Mouse (Mus musculus) right cerebral cortex, postnatal 25 days (tissue): ENCODE data around the gene Celf1.
"Not testable (repeated sequence)": the region's sequence is repeated elsewhere in the genome, so short reads cannot be mapped to it uniquely, and the experiment has no call there.

Source experiments
- DNase-seq: peaks from one replicate; pipeline ENCODE4 v3.0.0; 2022

Celf1 gene

DNA sequence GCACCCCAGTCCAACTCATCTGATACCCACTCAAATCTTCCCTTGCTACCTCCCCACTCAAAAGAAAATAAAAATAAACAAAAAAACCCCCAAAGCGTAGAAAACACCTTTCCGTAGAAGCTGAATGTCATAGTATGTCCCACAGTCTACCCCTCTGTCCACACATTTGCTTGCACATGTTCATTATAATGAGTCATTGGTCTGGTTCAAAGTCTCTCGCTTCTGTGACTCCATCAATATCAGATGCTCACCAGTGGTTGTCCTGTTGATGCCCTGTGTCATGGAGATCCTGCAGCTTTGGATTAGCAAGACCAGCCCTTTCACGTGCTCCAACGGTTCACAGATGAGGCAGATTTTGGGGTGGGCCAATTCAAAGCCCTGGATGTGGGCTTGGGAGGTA, 10.0 kb downstream of the Celf1 start:
- DNase-seq, result no peak

- no peak for DNase-seq
Measured at GRCm38 (mm10) chr2:90950582-90951194, 10.5 kb downstream of the Celf1 start.

DNA sequence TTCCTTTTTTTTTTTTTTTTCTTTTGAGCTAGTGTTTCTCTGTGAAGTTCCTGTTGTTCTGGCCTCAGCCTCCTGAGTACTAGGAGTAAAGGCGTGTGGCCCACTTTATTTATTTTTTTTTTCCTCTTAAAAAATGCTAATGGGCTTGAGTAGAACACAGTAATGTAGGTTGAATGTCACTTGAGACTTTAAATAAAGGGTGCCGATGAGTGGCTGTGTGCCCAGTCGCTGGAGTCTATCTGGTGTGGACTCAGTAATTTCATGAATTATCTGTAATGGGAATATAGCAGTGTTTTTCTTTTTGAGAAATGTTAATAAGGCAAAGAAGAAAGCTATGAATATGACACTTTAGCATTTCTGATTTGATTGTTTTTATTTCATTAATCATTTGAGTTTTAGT, 13.3 kb downstream of the Celf1 start:
- no peak for DNase-seq

GRCm38 (mm10) chr2:90956053-90956452, 15.9 kb downstream of the Celf1 start:
- no peak for DNase-seq

DNA sequence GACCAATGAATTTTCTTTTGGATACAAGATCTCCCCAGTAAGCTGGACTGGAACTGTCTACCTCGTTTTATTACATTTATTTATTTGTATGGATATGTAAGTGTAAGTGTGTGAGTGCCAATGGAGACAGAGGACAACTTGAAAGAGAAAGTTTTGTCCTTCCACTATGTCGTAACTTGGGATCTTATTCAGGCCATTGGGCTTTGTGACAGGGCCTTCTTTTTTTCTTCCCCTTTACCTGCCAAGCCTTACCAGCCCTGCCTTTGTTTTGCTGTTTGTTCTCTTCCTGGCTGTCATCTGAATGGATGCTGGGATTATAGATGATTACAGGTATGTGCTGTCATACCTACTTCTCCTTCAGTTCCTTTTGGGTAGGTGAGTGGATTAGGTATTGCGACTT, 18.7 kb downstream of the Celf1 start:
- no peak for DNase-seq

DNA sequence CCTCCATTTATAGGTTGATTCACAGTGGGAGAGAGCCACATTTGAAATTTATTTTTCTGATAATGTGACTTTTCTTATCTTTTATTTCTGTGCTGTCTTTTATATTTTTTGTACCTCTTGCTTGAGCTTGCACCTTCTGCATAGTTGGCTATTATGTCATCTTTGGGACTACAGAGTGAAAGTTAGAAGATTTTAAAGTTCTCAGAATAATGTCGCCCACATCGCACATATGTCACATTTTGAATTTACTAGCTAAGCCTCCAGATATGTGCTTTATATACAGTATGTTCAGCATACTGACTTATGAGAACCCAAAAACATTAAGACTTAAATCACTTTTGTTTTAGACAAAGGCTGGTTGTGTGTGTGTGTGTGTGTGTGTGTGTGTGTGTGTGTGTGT, 19.8 kb downstream of the Celf1 start:
- no peak for DNase-seq

DNA sequence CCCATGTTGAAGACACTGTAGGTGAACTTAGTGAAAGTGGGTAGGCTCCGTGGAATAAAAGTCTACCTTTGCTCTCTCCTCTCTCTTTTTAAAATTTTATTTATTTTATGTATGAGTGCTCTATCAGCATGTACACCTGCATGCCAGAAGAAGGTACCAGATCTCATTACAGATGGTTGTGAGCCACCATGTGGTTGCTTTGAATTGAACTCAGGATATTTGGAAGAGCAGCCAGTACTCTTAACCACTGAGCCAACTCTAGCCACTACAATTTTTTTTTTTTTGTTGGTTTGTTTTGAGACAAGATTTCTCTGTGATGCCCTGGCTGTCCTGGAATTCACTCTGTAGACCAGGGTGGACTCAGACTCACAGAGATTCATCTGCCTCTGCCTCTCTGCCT, 23.1 kb downstream of the Celf1 start:
- DNase-seq, result no peak

DNA sequence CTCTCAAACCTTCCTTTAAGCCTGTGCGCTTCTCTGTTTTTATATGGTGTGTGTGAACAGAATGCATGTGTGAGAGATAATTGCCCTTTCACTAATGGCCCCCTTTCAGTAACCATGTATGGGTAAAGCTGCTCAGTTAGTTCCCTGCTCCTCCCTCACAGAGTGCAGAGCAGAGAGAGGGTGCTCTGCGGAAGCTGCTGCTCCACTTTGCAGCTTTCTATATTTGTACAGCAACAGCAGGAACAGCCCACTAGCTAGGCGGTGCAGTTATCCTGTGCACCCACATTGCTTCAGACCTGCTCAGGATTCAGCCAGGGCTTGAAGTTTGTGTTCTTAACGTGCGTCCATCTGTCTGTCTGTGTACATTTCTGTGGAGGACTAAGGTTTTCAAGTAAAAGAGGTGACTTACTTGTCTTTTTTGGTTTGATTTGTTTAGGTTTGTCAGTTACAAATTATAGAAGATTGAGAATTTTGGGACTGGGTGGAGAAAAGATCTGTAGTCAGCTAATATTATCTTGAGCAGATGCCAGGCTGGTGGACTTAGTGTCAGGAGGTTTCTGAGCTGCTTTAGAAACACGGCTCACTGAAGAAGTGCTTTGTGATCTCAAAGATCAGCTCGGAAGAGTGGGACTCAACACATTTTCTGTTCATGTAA, 24.8 kb downstream of the Celf1 start:
- DNase-seq, result peak; percentile 76

DNA sequence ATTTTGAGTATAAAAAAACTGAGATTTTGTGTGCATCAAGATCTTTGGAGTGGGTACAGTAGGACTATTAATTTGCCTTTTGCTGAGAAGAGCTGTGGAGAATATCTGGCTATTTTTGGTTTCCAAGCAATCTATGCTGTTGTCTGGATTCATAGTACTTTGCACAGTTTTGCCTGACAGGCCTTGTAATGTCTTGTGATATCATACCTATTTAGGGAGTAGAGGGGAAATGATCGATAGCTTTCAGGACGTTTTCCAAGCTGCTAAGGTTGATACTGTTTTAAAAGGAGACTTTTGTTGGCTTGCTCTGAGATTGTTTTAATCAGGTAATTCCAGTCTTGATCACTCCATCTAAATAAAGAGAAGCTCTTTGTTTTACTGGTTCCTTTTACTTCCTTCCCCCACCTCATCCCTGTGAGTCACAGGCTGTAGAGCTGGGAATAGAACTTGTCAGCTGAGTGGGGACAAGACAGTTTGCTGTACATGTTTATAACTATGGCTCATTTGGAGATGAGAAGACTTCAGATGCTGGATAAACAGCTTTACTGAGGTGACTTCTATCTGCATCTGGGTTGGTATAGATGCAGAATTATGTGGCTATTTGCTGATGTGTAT, 25.4 kb downstream of the Celf1 start:
- no peak for DNase-seq

DNA sequence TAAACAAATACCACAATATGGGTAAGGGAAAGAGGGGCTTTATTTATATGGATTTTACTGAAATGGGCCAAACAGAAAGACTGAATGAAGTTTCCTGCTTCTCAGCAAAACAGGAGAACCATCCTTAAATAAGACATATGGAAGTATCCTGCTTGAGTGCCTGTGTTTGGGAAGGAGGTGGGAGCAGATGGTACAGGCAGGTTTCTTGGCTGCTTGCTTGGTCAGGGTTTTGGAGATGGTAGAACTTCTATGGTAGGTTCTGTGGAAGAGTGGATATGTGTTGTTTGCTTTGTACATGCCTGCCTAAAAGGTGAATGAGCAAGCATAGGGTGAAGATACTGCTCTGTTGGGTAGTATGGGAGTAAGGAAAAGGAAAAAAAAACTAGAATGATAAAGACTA, 30.4 kb downstream of the Celf1 start:
- peak; percentile 60 for DNase-seq

- DNase-seq, result no peak
Measured at GRCm38 (mm10) chr2:90974101-90974500, 33.9 kb downstream of the Celf1 start.

DNA sequence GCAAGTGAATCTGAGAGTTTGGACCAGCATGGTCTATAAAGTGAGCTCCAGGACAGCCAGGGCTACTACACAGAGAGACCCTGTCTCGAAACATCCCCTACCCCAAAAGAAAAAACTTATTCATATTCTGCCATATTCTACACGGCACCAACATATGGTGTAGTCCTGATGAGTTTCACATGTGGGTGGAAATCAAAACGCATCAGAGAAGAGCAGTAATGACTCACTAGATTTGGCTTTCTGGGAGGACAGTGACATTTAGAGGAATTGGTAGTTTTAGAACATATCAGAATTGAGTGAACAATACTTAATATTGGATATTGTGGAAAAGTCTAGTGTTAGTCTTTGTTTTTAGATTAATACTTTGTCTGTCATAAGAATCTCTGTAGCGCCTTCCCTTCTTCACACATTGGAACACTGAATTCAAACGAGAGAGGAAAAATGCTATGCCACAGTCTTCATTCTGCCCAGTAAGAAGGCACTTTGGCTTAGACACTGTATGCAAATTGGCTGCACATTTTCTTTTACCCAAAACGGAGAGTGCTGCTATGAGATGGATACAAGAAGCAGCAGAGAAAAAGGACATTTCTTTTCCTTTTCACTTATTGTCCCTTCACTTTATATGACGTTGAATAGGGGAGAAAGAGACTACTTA, 35.1 kb downstream of the Celf1 start:
- DNase-seq, result no peak

GRCm38 (mm10) chr2:90976590-90976989, 36.4 kb downstream of the Celf1 start:
- no peak for DNase-seq

DNA sequence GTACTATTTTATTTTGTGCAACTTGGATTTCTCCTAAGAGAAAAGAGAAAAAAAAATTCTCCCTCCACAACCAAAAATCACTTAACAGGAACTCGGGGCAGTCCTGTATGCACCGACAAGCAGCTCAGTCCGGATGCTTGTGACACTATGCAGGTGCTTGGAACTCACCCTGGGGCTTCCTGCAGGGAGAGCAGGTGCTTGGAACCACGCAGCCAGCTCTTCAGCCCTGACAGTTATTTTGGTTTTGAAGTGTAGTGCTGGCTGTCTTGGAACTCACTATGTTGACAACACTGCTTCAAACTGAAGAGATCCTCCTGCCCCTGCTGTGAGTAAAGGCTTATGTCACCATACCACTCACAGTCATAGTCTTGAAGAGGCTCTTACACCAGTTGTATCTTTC, 37.1 kb downstream of the Celf1 start:
- no peak for DNase-seq

- DNase-seq, result no peak
Measured at GRCm38 (mm10) chr2:90986055-90986454, 45.9 kb downstream of the Celf1 start.

GRCm38 (mm10) chr2:91008536-91008935, 68.4 kb downstream of the Celf1 start:
- DNase-seq, result no peak

DNA sequence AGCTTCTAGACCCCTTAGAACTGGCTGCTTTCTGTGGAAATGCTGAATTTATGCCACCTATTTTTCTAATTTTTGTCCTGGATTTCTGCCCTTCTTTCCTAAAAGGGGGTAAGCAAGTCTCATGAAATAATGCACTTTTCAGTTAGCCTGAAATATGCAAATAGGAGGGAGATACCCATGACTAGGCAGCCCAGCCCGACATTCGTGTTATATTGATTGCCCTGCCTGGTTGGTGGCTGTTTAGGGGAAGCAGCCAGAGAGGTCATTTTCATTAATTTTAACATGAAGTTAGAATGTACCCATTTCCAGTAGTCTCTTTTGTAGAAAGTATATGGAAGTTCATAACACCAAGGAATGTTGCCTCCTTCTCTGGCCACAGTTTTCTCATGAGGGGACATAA, 73.7 kb downstream of the Celf1 start:
- no peak for DNase-seq

GRCm38 (mm10) chr2:91015386-91015785, 75.2 kb downstream of the Celf1 start:
- no peak for DNase-seq

- DNase-seq, result no peak
Measured at GRCm38 (mm10) chr2:91018061-91018788, 78.0 kb downstream of the Celf1 start.

- DNase-seq, result no peak
Measured at GRCm38 (mm10) chr2:91019911-91020310, 79.7 kb downstream of the Celf1 start.

GRCm38 (mm10) chr2:91022266-91022665, 82.1 kb downstream of the Celf1 start:
- DNase-seq, result not testable (repeated sequence)

GRCm38 (mm10) chr2:91023131-91023530, 82.9 kb downstream of the Celf1 start:
- no peak for DNase-seq

DNA sequence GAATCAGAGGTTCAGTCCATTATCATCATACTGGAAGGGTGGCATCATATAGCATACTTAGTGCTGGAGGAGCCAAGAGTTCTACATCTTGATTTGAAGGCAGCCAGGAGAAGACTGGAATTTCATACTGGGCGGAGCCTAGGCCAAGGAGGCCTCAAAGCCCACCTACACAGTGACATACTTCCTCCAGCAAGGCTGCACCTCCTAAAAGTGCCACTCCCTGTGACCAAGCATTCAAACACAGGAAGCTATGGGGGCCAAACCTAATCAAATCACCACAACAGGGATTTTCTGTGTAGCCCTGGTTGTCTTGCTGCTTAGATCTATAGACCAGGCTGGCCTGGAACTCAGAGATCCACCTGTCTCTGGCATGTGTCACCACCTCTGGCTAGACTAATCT, 83.8 kb downstream of the Celf1 start:
- no peak for DNase-seq
